Mouse (Mus musculus) C2C12 (cell line): ENCODE results near the gene Grm2. TPM values are rescaled to one million over a fixed set of nuclear protein-coding genes. Genes with fewer than 3 reads are reported as not detected.

Source experiments
- H3K27me3 ChIP-seq: one replicate; pipeline ENCODE4 v1.6.1; 2011; ENCODE audit not compliant: control insufficient read depth, insufficient read depth, insufficient read length
- H3K36me3 ChIP-seq: one replicate; pipeline ENCODE4 v1.6.1; 2011; ENCODE audit not compliant: control insufficient read depth, insufficient read depth
- H3K4me3 ChIP-seq: one replicate; pipeline ENCODE4 v1.5.1; 2011; ENCODE audit warnings: mild to moderate bottlenecking, control low read depth; ENCODE audit not compliant: poor library complexity, insufficient read depth, severe bottlenecking
- H3K79me2 ChIP-seq: one replicate; pipeline ENCODE4 v1.6.1; 2011; ENCODE audit not compliant: control insufficient read depth, insufficient read depth
- H3K79me3 ChIP-seq: one replicate; pipeline ENCODE4 v1.6.1; 2011; ENCODE audit warnings: low read depth, control low read depth
- H3ac ChIP-seq: one replicate; pipeline ENCODE3; 2011; ENCODE audit warnings: low read depth; ENCODE audit not compliant: control insufficient read depth, insufficient read length
- CEBPB ChIP-seq: IDR thresholded peaks from one replicate; pipeline ENCODE4 v1.6.1; 2011; ENCODE audit warnings: low read depth, mild to moderate bottlenecking, control low read depth, moderate library complexity
- CTCF ChIP-seq: IDR thresholded peaks from one replicate; pipeline ENCODE4 v1.5.1; 2011; ENCODE audit not compliant: control insufficient read depth, insufficient read depth, insufficient read length
- FOSL1 ChIP-seq: IDR thresholded peaks from one replicate; pipeline ENCODE4 v1.8.0; 2011; ENCODE audit warnings: mild to moderate bottlenecking, low read length; ENCODE audit not compliant: poor library complexity, insufficient read depth, severe bottlenecking
- MAX ChIP-seq: IDR thresholded peaks from one replicate; pipeline ENCODE4 v1.6.1; 2011; ENCODE audit warnings: mild to moderate bottlenecking, control low read depth
- MYOD1 ChIP-seq: IDR thresholded peaks from one replicate; pipeline ENCODE4 v1.6.1; 2011; ENCODE audit warnings: low read depth; ENCODE audit not compliant: control insufficient read depth, insufficient read length
- MYOG ChIP-seq: IDR thresholded peaks from one replicate; pipeline ENCODE4 v1.6.1; 2011; ENCODE audit not compliant: control insufficient read depth, insufficient read length; ENCODE audit errors: extremely low read depth
- USF1 ChIP-seq: IDR thresholded peaks from one replicate; pipeline ENCODE4 v1.6.1; 2011; ENCODE audit warnings: low read depth, mild to moderate bottlenecking, control low read depth, moderate library complexity
- polyA plus RNA-seq: library from polyadenylated mRNA; unstranded; fragments of >200 nt; fragmentation: generic; extraction: Trizol; gene quantifications from one replicate; pipeline ENCODE4 v1.2.1, GENCODE M21; 2012; ENCODE audit warnings: missing spikeins

Gene Grm2
- polyA plus RNA-seq, 1 experiment: not detected

GRCm38 (mm10) chr9:106675480-106675879 is 19.6 kb upstream of the Grm2 start:
- Histone ChIP-seq H3K79me2 (no peaks in the 10 kb centered on the region), H3K4me3 (no peak overlapping the region), H3K36me3 (peaks cover 33% of the 10 kb centered on the region), H3K79me3 (no peaks in the 10 kb centered on the region), H3K27me3 (no peaks in the 10 kb centered on the region), H3ac (no peak overlapping the region)
- no peak for TF ChIP-seq MYOD1
- TF ChIP-seq CTCF: peak; percentile 47

- no peaks in the 10 kb centered on the region for H3K27me3 ChIP-seq
- TF ChIP-seq MAX (no peak), USF1 (no peak), MYOG (no peak), MYOD1 (no peak), FOSL1 (no peak), CEBPB (no peak), CTCF (no peak)
- no peak overlapping the region for H3K4me3 ChIP-seq
- H3K79me2 ChIP-seq: no peaks in the 10 kb centered on the region
- H3K79me3 ChIP-seq: no peaks in the 10 kb centered on the region
- no peak overlapping the region for H3ac ChIP-seq
- H3K36me3 ChIP-seq: peaks cover 18% of the 10 kb centered on the region
Observed at GRCm38 (mm10) chr9:106673860-106674259, 18.0 kb upstream of the Grm2 start.

- Histone ChIP-seq H3ac (no peak overlapping the region), H3K36me3 (peaks cover 19% of the 10 kb centered on the region), H3K79me2 (no peaks in the 10 kb centered on the region), H3K79me3 (no peaks in the 10 kb centered on the region), H3K27me3 (no peaks in the 10 kb centered on the region), H3K4me3 (no peak overlapping the region)
- TF ChIP-seq MYOD1: no peak
Observed at GRCm38 (mm10) chr9:106664856-106665255, 9.0 kb upstream of the Grm2 start.

- no peak overlapping the region for H3K4me3 ChIP-seq
- H3K36me3 ChIP-seq: peaks cover 19% of the 10 kb centered on the region
- no peak overlapping the region for H3ac ChIP-seq
- TF ChIP-seq CTCF (no peak), FOSL1 (no peak), CEBPB (no peak), USF1 (no peak), MYOG (no peak)
- H3K27me3 ChIP-seq: no peaks in the 10 kb centered on the region
- no peaks in the 10 kb centered on the region for H3K79me3 ChIP-seq
- no peaks in the 10 kb centered on the region for H3K79me2 ChIP-seq
Observed at GRCm38 (mm10) chr9:106664433-106664832, 8.6 kb upstream of the Grm2 start.

GRCm38 (mm10) chr9:106663200-106663599 is 7.3 kb upstream of the Grm2 start:
- Histone ChIP-seq H3K4me3 (no peak overlapping the region), H3K79me2 (no peaks in the 10 kb centered on the region), H3K79me3 (no peaks in the 10 kb centered on the region), H3ac (no peak overlapping the region), H3K27me3 (no peaks in the 10 kb centered on the region), H3K36me3 (peaks cover 19% of the 10 kb centered on the region)
- TF ChIP-seq CEBPB (no peak), MAX (no peak), FOSL1 (no peak)

- TF ChIP-seq CTCF: no peak
- no peak for TF ChIP-seq CEBPB
- no peak for TF ChIP-seq MYOG
- no peak for TF ChIP-seq MYOD1
- no peak for TF ChIP-seq USF1
- TF ChIP-seq MAX: no peak
- no peak for TF ChIP-seq FOSL1
Observed at GRCm38 (mm10) chr9:106659935-106660334, 4.1 kb upstream of the Grm2 start.

GRCm38 (mm10) chr9:106659441-106659840 is 3.6 kb upstream of the Grm2 start:
- H3K36me3 ChIP-seq: peaks cover 11% of the 10 kb centered on the region
- no peak overlapping the region for H3K4me3 ChIP-seq
- peaks cover 13% of the 10 kb centered on the region for H3K27me3 ChIP-seq
- no peaks in the 10 kb centered on the region for H3K79me2 ChIP-seq
- no peak overlapping the region for H3ac ChIP-seq
- H3K79me3 ChIP-seq: no peaks in the 10 kb centered on the region
- TF ChIP-seq MAX (no peak), FOSL1 (no peak)

More at GRCm38 (mm10) chr9:106659935-106660334, 4.1 kb upstream of the Grm2 start:
- Histone ChIP-seq H3ac (no peak overlapping the region), H3K4me3 (no peak overlapping the region), H3K79me2 (no peaks in the 10 kb centered on the region), H3K79me3 (no peaks in the 10 kb centered on the region), H3K36me3 (peaks cover 11% of the 10 kb centered on the region), H3K27me3 (peaks cover 9% of the 10 kb centered on the region)
